Comparison of ENCODE assay signal across 9 mouse cellular contexts in the genomic region with DNA sequence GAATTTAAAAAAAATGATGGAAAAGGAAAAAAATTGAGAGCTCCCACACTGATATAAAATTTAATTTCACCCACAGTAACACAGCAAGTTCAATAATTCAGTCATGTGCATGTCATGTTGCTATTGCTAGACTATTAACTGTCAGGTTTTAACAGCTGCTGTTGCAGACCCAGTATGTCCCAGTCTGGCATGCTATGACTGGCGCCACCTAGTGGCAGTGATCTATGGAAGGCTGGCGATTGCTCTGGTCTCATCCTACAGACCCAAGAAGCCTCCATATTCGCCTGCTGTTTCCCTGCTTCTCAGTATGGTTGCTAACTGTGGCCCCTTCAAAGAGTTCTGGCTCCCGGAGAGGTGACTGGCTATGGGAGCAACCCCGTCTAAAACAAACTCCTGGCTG. TPM values are rescaled to one million over a fixed set of nuclear protein-coding genes. Genes with fewer than 3 reads are reported as not detected.
DNase-seq lines count a peak whose midpoint lies in the region; ATAC-seq lines count a peak whose summit lies in the region.
"Had no signal": no experiment of that assay in that cellular context is flagged by ENCODE, and none has a peak within 500 bp of the region (broad histone marks: within the 10 kb centered on the region; RNA-seq: fewer than 3 reads in every experiment).

No protein-coding gene starts in this region.

- no peaks in the 10 kb centered on the region for H3K36me3 ChIP-seq in forebrain, embryonic 15.5 days
- no peaks in the 10 kb centered on the region for H3K36me3 ChIP-seq in lung, embryonic 15.5 days
- H3K36me3 ChIP-seq: limb, embryonic 12.5 days had no signal

- no peak overlapping the region for H3K4me2 ChIP-seq in forebrain, embryonic 15.5 days (replicated peaks)
- no peak overlapping the region for H3K4me2 ChIP-seq in lung, embryonic 15.5 days
- H3K4me2 ChIP-seq: limb, embryonic 12.5 days had no signal

- peak; percentile 87 for ATAC-seq in forebrain, embryonic 15.5 days (replicated peaks)
- ATAC-seq in lung, embryonic 15.5 days (ENCODE audit: borderline replicate concordance, extremely low read depth, low FRiP score, low TSS enrichment) = peak; percentile 57; the same call in 1 of the 2 replicates

- no peaks in the 10 kb centered on the region for H3K4me1 ChIP-seq in forebrain, embryonic 15.5 days
- no peaks in the 10 kb centered on the region for H3K4me1 ChIP-seq in lung, embryonic 15.5 days
- H3K4me1 ChIP-seq: limb, embryonic 12.5 days had no signal

- H3K9ac ChIP-seq in forebrain, embryonic 15.5 days (replicated peaks) = no peak overlapping the region
- H3K9ac ChIP-seq in lung, embryonic 15.5 days = no peak overlapping the region
- H3K9ac ChIP-seq: limb, embryonic 12.5 days had no signal

- H3K9me3 ChIP-seq in forebrain, embryonic 15.5 days = no peaks in the 10 kb centered on the region
- no peaks in the 10 kb centered on the region for H3K9me3 ChIP-seq in lung, embryonic 15.5 days
- H3K9me3 ChIP-seq: limb, embryonic 12.5 days had no signal

- 10% methylated on average over 5 of the region's 5 CpGs for WGBS in forebrain, embryonic 15.5 days
- 3% methylated on average over 5 of the region's 5 CpGs for WGBS in lung, embryonic 15.5 days

- no peak overlapping the region for H3K27ac ChIP-seq in forebrain, embryonic 15.5 days (replicated peaks)
- H3K27ac ChIP-seq in lung, embryonic 15.5 days = no peak overlapping the region
- H3K27ac ChIP-seq: limb, embryonic 12.5 days had no signal

- H3K27me3 ChIP-seq in forebrain, embryonic 15.5 days = no peaks in the 10 kb centered on the region
- no peaks in the 10 kb centered on the region for H3K27me3 ChIP-seq in lung, embryonic 15.5 days
- H3K27me3 ChIP-seq: limb, embryonic 12.5 days had no signal

- no peak overlapping the region for H3K4me3 ChIP-seq in forebrain, embryonic 15.5 days
- H3K4me3 ChIP-seq in lung, embryonic 15.5 days = no peak overlapping the region
- H3K4me3 ChIP-seq: limb, embryonic 12.5 days had no signal

- peak; percentile 89 for DNase-seq in ES-CJ7 (ENCODE audit: low read depth, low spot score)
- peak; percentile 72 for DNase-seq in c-Kit-positive CD71-negative TER-119-negative erythroid progenitor cells, embryonic 14.5 days (ENCODE audit: low read depth)
- DNase-seq in heart, postnatal 4 days = peak; percentile 89
- peak; percentile 85 for DNase-seq in layer of hippocampus, adult 11-12 months (ENCODE audit: low spot score)
- peak; percentile 81 for DNase-seq in ovary, postnatal 36 days (ENCODE audit: low spot score)
- peak; percentile 63 to 68 for DNase-seq in thymus, postnatal 36 days

RNA-seq across cellular contexts. Expression of gene Ano4, which starts 38.9 kb away (rescaled TPM):
- 4.5 and 5.4 TPM in 2 replicates for polyA plus RNA-seq in forebrain, embryonic 15.5 days (2015; fragmentation: Nextera tagmentation; extraction: Ambion mirVana)
- total RNA-seq in heart, postnatal 4 days (2021) = 1 to 10 TPM; 6.9 to 7.5 TPM
- polyA plus RNA-seq in lung, embryonic 15.5 days (2015; fragmentation: Nextera tagmentation; extraction: Ambion mirVana) = 0.82 and 1.1 TPM in 2 replicates
